Mouse (Mus musculus) layer of hippocampus, adult 9-10 months (tissue): ENCODE measurements around the gene Gdpd3.
"Not testable (repeated sequence)": the region's sequence is repeated elsewhere in the genome, so short reads cannot be mapped to it uniquely, and the experiment has no call there.

Experiments
- DNase-seq: peaks from one replicate; pipeline ENCODE4 v3.0.0; 2022; ENCODE audit warnings: low spot score

The Gdpd3 gene

GRCm38 (mm10) chr7:126766201-126766600, at the start of gene Gdpd3:
Gene Gdpd3 (plus strand): TSS chr7:126766334.
- DNase-seq: no peak

DNA sequence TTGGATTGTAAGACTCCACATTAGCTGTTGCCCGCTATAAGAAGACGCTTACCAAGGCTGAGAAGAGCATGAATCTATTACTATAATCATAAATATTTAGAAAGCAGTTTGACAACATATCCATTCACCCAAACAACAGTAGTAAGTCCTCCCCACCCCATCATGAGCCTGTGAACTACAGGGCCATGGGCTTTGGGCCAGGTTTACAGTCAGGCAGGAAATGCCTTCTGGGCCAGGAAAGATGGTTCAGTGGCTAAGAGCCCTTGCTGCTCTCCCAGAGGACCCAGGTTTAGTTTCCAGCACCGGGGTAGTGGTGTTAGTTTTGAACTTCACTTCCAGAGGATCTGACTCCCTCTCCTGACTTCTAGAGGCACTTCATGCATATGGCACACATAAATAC, 48.6 kb upstream of the Gdpd3 start:
- no peak for DNase-seq

GRCm38 (mm10) chr7:126718787-126719337, 47.3 kb upstream of the Gdpd3 start:
- no peak for DNase-seq

GRCm38 (mm10) chr7:126721635-126722034, 44.5 kb upstream of the Gdpd3 start:
- DNase-seq: no peak

GRCm38 (mm10) chr7:126725077-126725476, 41.1 kb upstream of the Gdpd3 start:
- no peak for DNase-seq

DNA sequence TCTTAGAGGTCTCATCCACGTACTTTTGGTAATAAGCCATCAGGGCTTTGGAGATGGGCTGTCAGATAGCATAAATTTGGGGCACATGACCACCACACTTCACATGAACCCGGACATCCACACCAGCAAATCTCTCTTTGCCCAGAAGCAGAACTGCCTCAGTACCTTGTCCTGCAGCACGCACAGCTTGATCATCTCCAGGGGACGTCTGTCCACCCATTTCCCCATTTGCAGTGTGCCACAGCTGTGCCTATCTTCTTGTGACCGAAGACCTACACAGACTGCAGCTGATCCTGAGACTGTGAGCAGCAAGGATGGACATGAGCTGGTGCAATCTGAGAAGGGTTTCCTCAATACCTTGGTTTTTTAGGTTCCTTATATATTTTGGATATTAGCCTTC, 40.5 kb upstream of the Gdpd3 start:
- DNase-seq: no peak

- not testable (repeated sequence) for DNase-seq
Observed at GRCm38 (mm10) chr7:126730256-126730789, 35.8 kb upstream of the Gdpd3 start.

GRCm38 (mm10) chr7:126736122-126736521, 30.0 kb upstream of the Gdpd3 start:
- DNase-seq: no peak

DNA sequence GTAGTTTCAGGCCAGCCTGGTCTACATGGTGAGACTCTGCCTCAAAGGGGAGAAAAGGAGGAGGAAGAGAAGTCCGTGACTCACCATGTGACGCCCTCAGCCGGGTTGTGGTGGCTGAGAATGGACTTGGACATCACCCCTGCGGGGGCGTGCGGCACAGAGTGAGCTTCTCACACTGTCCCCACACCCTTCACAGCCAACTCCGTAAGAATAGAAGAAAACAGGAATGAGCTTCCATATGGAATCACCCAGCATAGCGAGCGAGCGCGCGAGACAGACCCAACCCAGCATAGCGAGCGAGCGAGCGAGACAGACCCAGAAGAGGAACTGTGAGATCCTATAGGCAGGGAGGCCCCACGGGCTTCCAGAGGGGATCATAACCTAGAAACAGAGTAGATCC, 26.6 kb upstream of the Gdpd3 start:
- no peak for DNase-seq

DNA sequence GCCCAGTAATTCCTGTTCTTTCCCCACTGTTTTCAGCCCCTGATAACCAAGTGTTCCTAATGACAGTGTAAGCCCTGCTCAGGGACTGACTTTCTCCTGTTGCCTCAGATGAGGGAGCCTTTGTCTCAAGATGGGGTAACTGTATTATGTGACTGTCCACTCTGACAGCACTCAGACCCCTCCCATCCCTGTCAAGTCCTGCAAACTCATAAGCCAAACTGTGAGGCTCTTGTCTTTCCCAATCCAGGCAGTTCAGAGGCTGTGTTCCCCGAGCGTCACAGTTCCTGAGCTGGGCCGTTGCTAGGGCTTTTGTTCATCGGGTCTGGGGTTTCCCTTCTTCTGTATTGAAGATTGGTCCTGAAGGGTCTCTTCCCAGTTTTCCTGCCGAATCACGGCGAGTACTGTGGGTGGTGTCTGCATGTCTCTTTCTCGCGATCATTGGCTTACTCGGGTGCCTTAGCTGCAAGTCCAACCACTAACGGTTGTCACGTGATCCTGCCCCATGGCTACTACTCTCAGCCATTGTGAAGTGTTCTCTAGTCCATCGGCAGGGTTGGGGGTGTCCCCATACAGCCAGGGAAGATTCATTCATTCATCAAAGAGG, 25.9 kb upstream of the Gdpd3 start:
- DNase-seq: no peak

GRCm38 (mm10) chr7:126740977-126741376, 25.2 kb upstream of the Gdpd3 start:
- no peak for DNase-seq

DNA sequence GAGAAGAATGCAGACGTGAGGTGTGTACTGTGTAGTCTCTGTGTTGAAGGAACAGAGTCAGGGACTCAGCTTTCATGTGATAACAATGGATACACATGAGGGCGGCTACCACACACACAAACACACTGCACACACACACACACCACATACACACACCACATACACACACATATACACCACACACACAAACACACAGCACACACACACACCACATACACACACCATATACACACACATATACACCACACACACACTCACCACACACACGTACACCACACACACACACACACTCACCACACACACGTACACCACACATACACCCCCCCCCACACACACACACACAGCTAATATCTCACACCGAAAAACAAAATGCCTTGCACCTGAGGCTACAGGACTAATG, 24.7 kb upstream of the Gdpd3 start:
- no peak for DNase-seq

DNA sequence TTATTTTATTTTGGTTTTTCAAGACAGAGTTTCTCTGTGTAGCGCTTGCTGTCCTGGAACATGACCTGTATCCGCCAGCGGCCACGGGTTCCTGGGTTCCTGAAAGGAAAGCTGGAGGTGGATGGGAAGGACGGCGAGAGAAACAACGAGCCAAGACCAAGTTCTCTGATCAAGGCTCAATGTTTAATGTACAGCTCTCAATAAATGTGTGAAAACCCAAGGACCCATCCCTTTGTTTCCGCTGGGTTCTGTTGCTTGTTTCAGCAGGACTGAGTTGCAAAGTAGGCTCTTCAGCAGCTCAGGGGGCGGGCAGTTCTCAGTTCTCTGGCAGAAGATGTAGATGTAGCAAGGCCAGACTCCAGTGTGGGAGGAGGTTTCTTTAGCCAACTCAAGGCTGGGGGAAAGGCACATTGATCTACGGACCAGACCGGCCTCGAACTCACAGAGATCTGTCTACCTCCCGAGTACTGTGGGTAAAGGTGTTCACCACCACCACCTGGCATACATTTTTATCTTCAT, 24.1 kb upstream of the Gdpd3 start:
- DNase-seq: no peak

- DNase-seq: no peak
Observed at GRCm38 (mm10) chr7:126746066-126746465, 20.1 kb upstream of the Gdpd3 start.

- DNase-seq: no peak
Observed at GRCm38 (mm10) chr7:126746798-126747197, 19.3 kb upstream of the Gdpd3 start.

- DNase-seq: no peak
Observed at GRCm38 (mm10) chr7:126748824-126749223, 17.3 kb upstream of the Gdpd3 start.

DNA sequence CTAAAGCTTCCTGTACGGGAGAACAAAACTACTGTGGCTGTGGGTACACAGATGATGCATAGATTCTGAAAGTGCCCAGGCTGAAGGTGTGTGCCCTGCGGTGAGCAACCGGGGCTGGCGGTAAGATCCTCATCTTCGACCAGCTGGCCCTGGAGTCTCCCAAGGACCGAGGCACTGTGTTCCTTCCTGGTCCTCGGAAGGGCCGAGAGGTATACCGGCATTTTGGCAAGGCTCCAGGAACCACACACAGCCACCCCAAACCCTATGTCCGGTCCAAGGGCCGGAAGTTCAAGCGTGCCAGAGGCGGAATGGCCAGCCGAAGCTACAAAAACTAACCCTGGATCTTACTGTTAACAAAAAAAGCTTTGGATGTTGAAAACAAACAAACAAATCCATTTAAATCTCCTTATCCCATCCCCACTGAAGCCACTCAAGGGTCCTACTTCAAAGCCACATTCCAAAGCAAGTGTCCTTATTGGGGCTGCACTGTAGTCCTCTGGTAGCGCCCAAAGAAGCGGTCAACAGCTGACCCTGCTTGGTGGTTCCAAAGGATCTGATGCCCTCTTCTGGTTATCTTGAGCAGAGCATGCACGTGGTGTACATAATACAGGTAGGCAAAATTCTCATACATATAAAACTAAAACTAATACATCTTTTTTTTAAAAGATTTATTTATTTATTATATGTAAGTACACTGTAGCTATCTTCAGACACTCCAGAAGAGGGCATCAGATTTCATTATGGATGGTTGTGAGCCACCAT, 16.4 kb upstream of the Gdpd3 start:
- no peak for DNase-seq

GRCm38 (mm10) chr7:126754866-126755265, 11.3 kb upstream of the Gdpd3 start:
- no peak for DNase-seq

- no peak for DNase-seq
Observed at GRCm38 (mm10) chr7:126758539-126758938, 7.6 kb upstream of the Gdpd3 start.

GRCm38 (mm10) chr7:126759050-126759671, 7.0 kb upstream of the Gdpd3 start, which contains the start of gene Mapk3:
Gene Mapk3 (plus strand): TSS chr7:126759601.
- peak; percentile 88 for DNase-seq

DNA sequence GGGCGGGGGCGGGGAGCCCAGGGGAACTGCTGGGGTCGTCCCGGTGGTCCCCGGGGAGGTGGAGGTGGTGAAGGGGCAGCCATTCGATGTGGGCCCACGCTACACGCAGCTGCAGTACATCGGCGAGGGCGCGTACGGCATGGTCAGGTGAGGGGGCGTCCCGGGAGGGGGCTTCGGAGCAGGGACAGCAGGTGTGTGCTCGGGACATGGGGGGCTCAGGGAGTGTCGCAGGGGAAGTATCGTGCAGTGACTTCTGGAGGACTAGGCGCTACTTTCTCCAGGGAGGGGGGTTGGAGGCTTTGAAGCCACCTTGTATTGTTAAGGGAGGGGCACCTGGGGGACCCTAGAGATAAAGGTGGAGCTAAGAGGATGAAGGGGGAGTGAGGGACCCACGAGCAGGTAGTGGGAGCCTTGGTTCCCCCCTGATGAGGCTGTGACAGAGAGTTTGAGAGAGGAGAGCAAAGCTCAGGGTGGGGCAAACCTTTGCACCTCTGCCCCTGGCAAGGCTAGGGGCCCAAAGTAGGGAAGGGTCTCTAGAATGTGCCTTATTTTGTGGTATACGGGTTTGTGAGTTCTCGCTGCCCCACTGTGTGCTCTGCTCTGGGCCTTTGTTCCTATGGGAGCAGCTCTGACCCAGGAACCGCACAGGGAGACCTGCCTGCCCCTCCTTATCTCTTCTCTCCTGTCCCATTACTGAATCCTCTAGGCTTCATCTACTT, 6.3 kb upstream of the Gdpd3 start:
- no peak for DNase-seq

DNA sequence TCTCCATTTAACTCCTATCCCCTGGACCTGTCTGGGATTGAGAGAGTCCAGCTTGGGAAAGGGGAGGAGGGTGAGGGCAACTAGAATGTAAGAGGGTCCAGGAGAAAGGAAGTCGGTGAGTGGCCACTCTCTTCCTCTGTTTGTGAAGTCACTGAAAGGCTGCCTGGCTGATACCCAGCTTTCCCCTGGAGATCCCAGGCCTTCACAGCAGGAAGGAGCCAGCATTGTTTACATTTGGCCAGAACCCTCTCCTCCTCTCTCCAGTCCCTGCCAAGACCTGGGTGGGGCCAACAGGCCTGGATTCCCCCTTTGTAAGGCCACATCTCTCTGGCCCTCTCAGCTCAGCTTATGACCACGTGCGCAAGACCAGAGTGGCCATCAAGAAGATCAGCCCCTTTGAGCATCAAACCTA, 5.7 kb upstream of the Gdpd3 start:
- no peak for DNase-seq
